Mouse (Mus musculus) stomach, postnatal 0 days (tissue): ENCODE measurements around the gene Bcl2a1d. TPM values are rescaled to one million over a fixed set of nuclear protein-coding genes. Genes with fewer than 3 reads are reported as not detected.

Experiments used
- polyA plus RNA-seq: library from polyadenylated mRNA; unstranded; fragments of >200 nt; fragmentation: Nextera tagmentation; extraction: Ambion mirVana; gene quantifications from 2 replicates; pipeline ENCODE4 v1.2.1, GENCODE M21; 2015

The Bcl2a1d gene
- polyA plus RNA-seq, 1 experiment from 2014 or later: 0.42 TPM

Other genes starting within 250 kb of the Bcl2a1d start
- gene Syncrip, start 249.3 kb downstream of the Bcl2a1d start, polyA plus RNA-seq: 38.8 and 51.7 TPM in 2 replicates
- 6.8 and 7.2 TPM in 2 replicates for gene Zfp949, start 183.9 kb downstream of the Bcl2a1d start, polyA plus RNA-seq
- gene Trim43a, start 151.0 kb downstream of the Bcl2a1d start, polyA plus RNA-seq: 0.17 TPM in 1 of 2 replicates, not detected in the other
- 39.2 and 41.1 TPM in 2 replicates for gene Mthfsl, start 11.6 kb downstream of the Bcl2a1d start, polyA plus RNA-seq
- not detected in 2 replicates for gene Trim43c, start 107.2 kb upstream of the Bcl2a1d start, polyA plus RNA-seq
- gene Bcl2a1a, start 225.0 kb upstream of the Bcl2a1d start, polyA plus RNA-seq: 0.22 and 0.65 TPM in 2 replicates